Mouse (Mus musculus) CD8-positive naive resting alpha-beta T cell, adult 2 months (primary cell): ENCODE data around the gene Ip6k2.

ENCODE experiments used
- DNase-seq, 2 experiments: peaks; one replicate each; pipeline ENCODE4 v3.0.0; 2022; ENCODE audit warnings: low read depth in 2 of 2, low spot score in 2 of 2

The Ip6k2 gene

DNA sequence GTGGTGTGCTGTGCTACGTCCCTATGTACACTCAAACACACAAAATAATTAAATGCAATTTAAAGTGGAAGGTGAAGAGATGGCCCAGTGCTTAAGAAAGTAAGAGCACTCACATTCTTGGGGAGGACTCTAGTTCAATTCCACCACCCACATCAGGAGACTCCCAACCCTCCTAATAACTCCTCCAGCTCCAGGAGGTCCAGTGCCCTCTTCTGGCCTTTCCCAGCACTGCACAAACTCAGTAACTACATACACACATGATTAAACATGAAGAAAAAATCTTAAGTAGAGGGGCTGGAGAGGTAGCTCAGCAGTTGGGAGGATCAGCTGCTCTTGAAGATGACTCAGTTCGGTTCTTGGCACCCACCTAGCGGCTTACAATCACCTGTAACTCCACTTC lies 35.9 kb downstream of the Ip6k2 start:
- peak; percentile 24 to 51 for DNase-seq

DNA sequence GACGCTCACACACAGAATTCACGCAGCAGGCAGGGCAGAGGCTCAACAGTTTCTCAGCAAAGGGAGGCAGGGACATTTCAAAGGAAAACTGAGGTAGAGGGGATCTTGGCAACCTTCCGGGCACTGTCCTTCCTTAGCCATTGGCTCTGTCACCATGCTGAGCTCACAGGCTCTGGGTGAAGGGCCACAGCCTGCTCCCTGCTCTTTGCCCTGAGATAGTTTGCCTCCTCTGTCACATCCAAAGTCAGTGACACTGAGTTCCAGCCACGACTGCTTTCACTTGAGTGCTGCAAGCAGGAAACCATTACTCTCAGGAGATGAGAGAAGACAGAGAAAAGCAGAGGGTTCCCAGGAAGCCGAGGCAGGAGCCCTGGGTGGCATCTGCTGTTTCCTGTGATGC lies 36.5 kb downstream of the Ip6k2 start:
- DNase-seq, result no peak

GRCm38 (mm10) chr9:108824144-108824685 lies 40.6 kb downstream of the Ip6k2 start:
- no peak for DNase-seq

GRCm38 (mm10) chr9:108824755-108825413 lies 41.3 kb downstream of the Ip6k2 start:
- no peak for DNase-seq

GRCm38 (mm10) chr9:108825820-108826699 lies 42.5 kb downstream of the Ip6k2 start, which contains the start of gene Celsr3:
Gene Celsr3 (plus strand): TSS chr9:108826320.
- DNase-seq, result no peak

DNA sequence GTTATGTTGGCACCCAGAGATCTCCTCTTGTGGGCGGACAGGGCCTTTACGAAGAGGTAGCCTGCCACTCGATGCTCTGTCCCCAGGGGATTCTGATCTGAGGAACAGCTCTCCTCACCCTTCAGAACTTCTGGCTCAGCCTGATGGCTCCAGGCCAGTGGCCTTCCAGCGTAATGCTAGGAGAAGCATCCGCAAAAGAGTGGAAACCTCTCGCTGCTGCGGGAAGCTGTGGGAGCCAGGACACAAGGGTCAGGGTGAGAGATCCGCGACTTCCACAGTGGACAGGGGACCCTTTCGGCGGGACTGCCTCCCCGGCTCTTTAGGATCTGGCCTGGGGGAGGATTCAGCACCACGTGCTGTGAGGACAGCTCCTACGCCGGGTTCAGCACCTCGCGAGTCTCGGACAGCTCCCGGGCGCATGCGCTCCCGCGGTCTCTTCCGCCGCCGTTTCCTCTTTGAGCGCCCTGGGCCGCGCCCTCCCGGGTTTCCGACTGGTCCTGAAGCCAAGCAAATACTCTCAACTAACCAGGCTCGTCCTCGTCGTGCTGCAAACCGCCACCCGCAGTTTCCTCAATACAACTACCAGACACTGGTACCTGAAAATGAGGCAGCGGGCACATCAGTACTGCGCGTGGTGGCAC lies 43.2 kb downstream of the Ip6k2 start:
- peak; percentile 54 to 55 for DNase-seq

- no peak for DNase-seq
Measured at GRCm38 (mm10) chr9:108827454-108827853, 43.9 kb downstream of the Ip6k2 start.

GRCm38 (mm10) chr9:108827906-108828305 lies 44.3 kb downstream of the Ip6k2 start:
- DNase-seq, result no peak

GRCm38 (mm10) chr9:108831637-108832036 lies 48.0 kb downstream of the Ip6k2 start:
- DNase-seq, result no peak

DNA sequence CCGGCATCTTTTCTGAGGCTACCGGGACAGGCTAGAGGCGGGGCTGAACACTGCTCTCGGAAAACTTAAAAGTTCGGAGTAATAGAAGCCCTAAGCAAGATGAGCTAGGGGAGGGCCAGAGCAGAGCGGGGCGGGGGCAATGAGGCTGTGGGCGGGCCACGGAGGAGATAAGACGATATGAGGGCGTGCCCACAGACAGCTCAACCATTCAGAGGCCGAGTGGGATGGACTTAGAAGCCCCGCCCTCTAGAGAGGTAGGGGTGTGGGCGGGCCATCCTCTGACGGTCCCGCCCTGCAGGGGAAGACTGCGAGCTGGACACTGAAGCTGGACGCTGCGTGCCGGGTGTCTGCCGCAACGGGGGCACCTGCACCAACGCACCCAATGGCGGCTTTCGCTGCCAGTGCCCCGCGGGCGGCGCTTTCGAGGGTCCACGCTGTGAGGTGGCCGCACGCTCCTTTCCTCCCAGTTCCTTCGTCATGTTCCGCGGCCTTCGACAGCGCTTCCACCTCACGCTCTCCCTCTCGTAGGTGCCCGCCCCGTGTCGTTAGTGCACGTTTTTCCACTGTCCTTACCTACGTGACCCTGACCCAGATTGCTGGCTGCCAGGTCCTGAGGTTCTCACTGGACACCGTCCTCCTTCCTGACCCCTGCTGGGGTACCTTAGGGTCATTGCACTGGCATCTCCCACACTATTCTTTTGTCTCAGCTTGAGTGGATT lies 49.0 kb downstream of the Ip6k2 start:
- peak; percentile 52 to 72 for DNase-seq

DNA sequence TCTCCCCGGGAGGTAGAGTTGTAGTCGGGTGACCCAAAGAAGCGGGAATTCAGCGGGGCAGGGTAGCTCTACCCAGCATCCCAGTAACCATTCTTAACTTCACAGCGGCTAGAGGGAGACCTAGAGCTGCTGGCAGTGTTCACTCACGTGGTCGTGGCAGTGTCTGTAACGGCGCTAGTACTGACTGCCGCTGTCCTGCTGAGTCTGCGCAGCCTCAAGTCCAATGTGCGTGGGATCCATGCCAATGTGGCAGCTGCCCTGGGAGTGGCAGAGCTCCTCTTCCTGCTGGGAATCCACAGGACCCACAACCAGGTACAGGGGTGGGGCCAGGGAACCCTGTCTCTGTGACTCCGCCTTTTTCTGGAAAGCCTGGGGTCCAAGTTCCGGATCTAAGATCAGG lies 59.4 kb downstream of the Ip6k2 start:
- no peak for DNase-seq

DNA sequence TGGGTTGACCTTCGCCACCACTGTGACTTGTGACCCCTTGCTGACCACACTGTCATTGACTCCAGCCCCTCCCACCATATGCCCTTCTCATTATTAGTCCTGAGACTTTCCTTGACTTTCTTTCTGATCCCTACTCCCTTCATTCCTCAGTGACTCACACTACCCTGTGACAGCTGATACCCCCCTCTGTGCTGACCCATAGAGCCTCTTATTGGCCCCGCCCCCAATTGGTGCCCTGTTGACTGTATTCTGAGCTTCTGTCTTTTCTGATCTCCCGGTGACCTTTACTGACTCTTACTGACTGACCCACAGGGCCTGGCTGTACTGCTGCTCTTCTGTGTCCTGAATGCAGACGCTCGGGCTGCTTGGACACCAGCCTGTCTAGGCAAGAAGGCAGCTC lies 61.8 kb downstream of the Ip6k2 start:
- DNase-seq, result no peak

DNA sequence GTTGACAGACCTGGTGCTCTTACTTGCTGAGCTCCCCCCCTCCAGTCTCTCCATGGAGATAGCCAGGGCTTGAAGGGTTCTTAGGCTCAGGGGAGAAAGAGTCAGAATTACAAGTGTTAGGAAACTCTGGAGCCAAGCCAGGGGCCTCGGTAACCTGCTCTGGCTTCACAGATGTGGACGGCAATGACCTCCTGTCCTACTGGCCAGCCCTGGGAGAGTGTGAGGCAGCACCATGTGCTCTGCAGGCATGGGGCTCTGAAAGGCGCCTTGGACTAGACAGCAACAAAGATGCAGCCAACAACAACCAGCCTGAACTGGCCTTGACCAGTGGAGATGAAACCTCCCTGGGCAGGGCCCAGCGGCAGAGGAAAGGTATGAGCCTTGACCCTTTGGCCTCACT lies 63.8 kb downstream of the Ip6k2 start:
- no peak for DNase-seq

GRCm38 (mm10) chr9:108848419-108848818 lies 64.8 kb downstream of the Ip6k2 start:
- no peak for DNase-seq

DNA sequence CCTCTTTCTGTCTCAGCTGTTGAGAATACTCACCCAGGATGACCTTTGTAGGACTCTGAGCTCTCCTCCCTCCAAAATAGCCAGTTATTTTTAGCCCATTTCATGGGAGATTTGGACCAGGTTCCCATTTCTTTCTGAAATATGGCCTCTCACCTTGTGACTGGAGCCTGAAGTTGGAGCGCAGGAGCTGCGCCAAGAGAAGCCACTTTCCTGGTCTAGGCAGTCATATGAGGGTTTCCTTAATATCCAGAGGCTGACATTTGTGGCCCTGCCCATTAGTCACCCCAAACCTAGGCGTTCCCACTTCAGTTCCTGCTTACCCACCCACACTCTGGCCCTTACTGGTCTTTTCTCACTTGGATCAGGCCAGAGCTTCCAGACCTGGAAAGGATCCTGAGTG lies 69.4 kb downstream of the Ip6k2 start, which contains the start of gene Slc26a6:
Gene Slc26a6, plus strand, starts transcription at position 308 of the 400 bp plus-strand sequence.
- no peak for DNase-seq

GRCm38 (mm10) chr9:108853635-108854240 lies 70.1 kb downstream of the Ip6k2 start:
- DNase-seq, result peak; percentile 81 to 82

DNA sequence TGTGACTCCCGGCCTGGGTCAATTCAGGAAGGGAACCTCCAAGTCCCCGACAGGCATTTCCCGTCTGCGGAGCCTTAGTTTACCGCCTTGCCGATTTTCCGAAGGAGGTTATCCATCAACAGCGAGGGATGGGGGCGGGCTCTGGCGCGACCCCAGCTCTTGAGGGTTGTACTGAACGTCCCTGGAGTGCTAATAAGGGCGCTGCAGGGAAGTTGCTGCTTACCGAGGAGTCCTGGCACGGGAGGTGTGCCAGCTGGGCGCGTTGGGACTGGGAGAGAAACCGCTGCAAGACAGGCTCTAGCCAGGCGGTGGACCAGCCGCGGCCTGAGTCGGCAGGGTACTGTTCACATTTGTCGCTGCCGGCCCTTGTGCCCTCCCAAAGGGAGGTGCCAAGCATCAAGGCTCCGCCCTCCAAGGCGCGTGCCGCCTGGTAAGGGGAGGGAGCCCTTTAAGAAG lies 70.7 kb downstream of the Ip6k2 start:
- peak; percentile 63 to 79 for DNase-seq

DNA sequence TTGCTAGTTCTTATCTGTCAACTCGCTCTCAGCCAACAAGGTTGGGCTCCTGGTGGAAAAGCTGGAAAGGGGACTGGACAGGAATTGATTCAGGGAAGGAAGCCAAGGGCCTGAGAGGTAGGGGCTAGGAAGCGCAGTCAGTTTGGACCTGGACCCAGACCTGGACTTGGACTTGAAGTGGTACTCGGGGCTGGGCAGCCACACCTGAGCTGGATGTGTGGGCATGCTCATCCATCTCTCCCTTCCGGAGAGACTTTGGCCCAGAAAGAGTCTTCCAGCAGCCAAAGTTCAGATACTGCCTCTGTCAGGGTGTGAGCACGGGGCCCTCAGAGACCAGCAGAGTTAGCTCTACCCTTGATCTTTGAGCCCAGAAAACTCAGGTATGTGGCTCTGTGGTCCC lies 71.7 kb downstream of the Ip6k2 start:
- no peak for DNase-seq
